Mouse (Mus musculus): ENCODE data around the gene Rag1. TPM values are rescaled to one million over a fixed set of nuclear protein-coding genes. Genes with fewer than 3 reads are reported as not detected.

Rag1 gene
- total and polyA plus RNA-seq, 3 experiments, result 0.01 to 0.22 TPM; not detected in 1

DNA sequence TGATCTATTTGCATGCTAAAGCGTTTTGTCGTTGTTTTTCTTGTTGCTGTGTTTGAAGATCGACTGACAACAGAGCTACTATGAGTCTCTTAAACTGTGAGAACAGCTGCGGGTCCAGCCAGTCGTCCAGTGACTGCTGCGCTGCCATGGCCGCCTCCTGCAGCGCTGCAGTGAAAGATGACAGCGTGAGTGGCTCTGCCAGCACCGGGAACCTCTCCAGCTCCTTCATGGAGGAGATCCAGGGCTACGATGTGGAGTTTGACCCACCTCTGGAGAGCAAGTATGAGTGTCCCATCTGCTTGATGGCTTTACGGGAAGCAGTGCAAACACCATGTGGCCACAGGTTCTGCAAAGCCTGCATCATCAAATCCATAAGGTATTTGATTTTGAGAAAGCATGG is 35.1 kb upstream of the Rag1 start:
- no peaks in the 10 kb centered on the region for H3K9me3 ChIP-seq (replicated peaks)
- TF ChIP-seq GATA1 (IDR thresholded peaks at IDR 0.05; ENCODE audit: borderline replicate concordance, low read length), result no peak
- TF ChIP-seq POLR2AphosphoS5 (IDR thresholded peaks at IDR 0.05; ENCODE audit: insufficient replicate concordance, low read depth, low read length), result no peak
- TF ChIP-seq GATA2 (IDR thresholded peaks at IDR 0.05; ENCODE audit: borderline replicate concordance, low read depth, low read length), result no peak
- TF ChIP-seq TAL1 (conservative IDR thresholded peaks at IDR 0.05; ENCODE audit: low read depth, low read length), result no peak
- TF ChIP-seq CTCF (IDR thresholded peaks at IDR 0.05; ENCODE audit: low read depth, low read length), result no peak
- ATAC-seq (ENCODE audit: extremely low read depth, insufficient number of reproducible peaks, low FRiP score, poor library complexity, severe bottlenecking) (no peak), DNase-seq (ENCODE audit: low spot score) (no peak)
- peaks cover 11% of the 10 kb centered on the region for H3K4me1 ChIP-seq (ENCODE audit: insufficient read depth, low read depth, low read length)
- H3K4me3 ChIP-seq (ENCODE audit: low read depth, low read length), result no peak overlapping the region
- H3K36me3 ChIP-seq (replicated peaks), result peaks cover 81% of the 10 kb centered on the region
- no peaks in the 10 kb centered on the region for H3K27me3 ChIP-seq (ENCODE audit: insufficient read depth, low read length)

- Histone ChIP-seq H3K36me3 (replicated peaks) (peaks cover 35% of the 10 kb centered on the region), H3K4me1 (ENCODE audit: insufficient read depth, low read depth, low read length) (peaks cover 23% of the 10 kb centered on the region), H3K4me3 (ENCODE audit: low read depth, low read length) (peak overlapping the region; percentile 99), H3K27me3 (ENCODE audit: insufficient read depth, low read length) (peaks cover 14% of the 10 kb centered on the region), H3K9me3 (replicated peaks) (no peaks in the 10 kb centered on the region)
- DNase-seq (ENCODE audit: low spot score) (peak; percentile 14), ATAC-seq (ENCODE audit: extremely low read depth, insufficient number of reproducible peaks, low FRiP score, poor library complexity, severe bottlenecking) (peak; percentile 18)
- TF ChIP-seq POLR2AphosphoS5 (IDR thresholded peaks at IDR 0.05; ENCODE audit: insufficient replicate concordance, low read depth, low read length), result no peak
- TF ChIP-seq TAL1 (conservative IDR thresholded peaks at IDR 0.05; ENCODE audit: low read depth, low read length), result no peak
- no peak for TF ChIP-seq CTCF (IDR thresholded peaks at IDR 0.05; ENCODE audit: low read depth, low read length)
- TF ChIP-seq GATA1 (IDR thresholded peaks at IDR 0.05; ENCODE audit: borderline replicate concordance, low read length), result no peak
- no peak for TF ChIP-seq GATA2 (IDR thresholded peaks at IDR 0.05; ENCODE audit: borderline replicate concordance, low read depth, low read length)
Observed at GRCm38 (mm10) chr2:101679164-101679784, 30.0 kb upstream of the Rag1 start.

DNA sequence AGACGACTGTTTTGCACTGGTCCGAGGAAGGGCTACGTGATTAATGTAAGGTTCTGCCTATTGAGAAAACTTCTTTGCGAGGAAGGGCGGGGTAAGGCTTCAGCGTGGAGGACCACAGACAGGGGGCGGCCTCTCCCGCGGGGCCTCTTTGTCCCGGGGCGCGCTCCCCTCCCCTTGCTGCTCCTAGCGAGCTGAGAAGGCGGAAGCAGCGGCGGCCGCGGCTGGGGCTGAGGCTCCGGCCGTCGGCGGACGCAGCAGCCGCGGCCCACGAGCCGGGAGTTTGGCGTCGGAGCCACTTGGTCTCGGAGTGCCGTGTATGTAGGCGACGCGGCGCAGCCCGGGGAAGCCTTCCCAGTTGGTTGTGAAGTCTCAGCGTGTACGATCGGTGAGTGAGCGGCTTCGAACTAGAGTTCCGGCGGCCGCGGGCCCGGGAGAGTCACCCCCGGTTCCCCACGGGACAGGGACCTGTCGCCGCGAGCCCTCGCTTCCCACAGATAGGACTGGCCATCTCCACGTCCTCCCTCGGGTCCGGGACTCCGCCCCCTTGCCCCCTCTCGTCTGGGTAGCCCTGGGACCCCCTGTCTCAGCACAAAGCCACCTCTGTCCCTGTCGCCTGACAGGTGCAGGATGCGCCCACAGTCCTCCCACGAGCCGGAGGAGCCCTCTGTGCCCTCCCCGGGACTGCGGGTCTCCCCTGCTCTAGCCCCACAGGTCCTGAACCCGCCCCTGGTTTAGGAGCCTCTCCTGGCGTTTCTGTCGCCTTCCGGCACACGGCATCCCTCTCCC is 29.1 kb upstream of the Rag1 start, which contains the start of gene Traf6:
TSS of gene Traf6 (plus strand) at position 194 of the 786 bp plus-strand sequence.
- TF ChIP-seq POLR2AphosphoS5 (IDR thresholded peaks at IDR 0.05; ENCODE audit: insufficient replicate concordance, low read depth, low read length) (no peak), GATA1 (IDR thresholded peaks at IDR 0.05; ENCODE audit: borderline replicate concordance, low read length) (no peak), CTCF (IDR thresholded peaks at IDR 0.05; ENCODE audit: low read depth, low read length) (no peak), TAL1 (conservative IDR thresholded peaks at IDR 0.05; ENCODE audit: low read depth, low read length) (no peak), GATA2 (IDR thresholded peaks at IDR 0.05; ENCODE audit: borderline replicate concordance, low read depth, low read length) (no peak)
- H3K4me3 ChIP-seq (ENCODE audit: low read depth, low read length), result peak within 1 kb of the TSS; percentile 99
- DNase-seq (ENCODE audit: low spot score), result peak; percentile 75

DNA sequence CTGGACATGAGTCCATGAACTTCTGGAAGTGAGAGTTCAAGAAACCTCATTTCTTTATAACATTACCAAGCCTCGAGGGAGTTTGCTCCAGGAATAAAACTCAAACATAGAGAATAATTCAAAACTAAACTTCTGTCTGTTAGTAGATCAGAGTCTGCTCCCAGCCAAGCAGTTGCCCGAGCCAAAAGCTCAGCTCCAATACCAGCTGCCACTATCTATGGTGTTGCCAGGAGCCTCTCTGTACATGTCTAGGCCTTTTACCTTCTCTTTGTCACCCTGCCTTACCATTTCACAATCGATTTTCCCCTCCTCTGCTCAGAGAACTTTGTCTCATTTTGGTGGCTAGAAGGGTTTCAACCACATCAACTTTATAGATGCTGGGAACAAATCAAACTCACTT is 24.2 kb upstream of the Rag1 start:
- no peak for ATAC-seq (ENCODE audit: extremely low read depth, insufficient number of reproducible peaks, low FRiP score, poor library complexity, severe bottlenecking)
- H3K36me3 ChIP-seq (replicated peaks), result no peaks in the 10 kb centered on the region
- H3K27me3 ChIP-seq (ENCODE audit: insufficient read depth, low read length), result peaks cover 23% of the 10 kb centered on the region
- TF ChIP-seq TAL1 (conservative IDR thresholded peaks at IDR 0.05; ENCODE audit: low read depth, low read length) (no peak), GATA2 (IDR thresholded peaks at IDR 0.05; ENCODE audit: borderline replicate concordance, low read depth, low read length) (no peak), GATA1 (IDR thresholded peaks at IDR 0.05; ENCODE audit: borderline replicate concordance, low read length) (no peak), POLR2AphosphoS5 (IDR thresholded peaks at IDR 0.05; ENCODE audit: insufficient replicate concordance, low read depth, low read length) (no peak), CTCF (IDR thresholded peaks at IDR 0.05; ENCODE audit: low read depth, low read length) (no peak)
- no peaks in the 10 kb centered on the region for H3K9me3 ChIP-seq (replicated peaks)
- H3K4me3 ChIP-seq (ENCODE audit: low read depth, low read length), result no peak overlapping the region
- no peak for DNase-seq (ENCODE audit: low spot score)
- peaks cover 11% of the 10 kb centered on the region for H3K4me1 ChIP-seq (ENCODE audit: insufficient read depth, low read depth, low read length)

More for the DNA sequence above, 29.1 kb upstream of the Rag1 start, which contains the start of gene Traf6:
- peaks cover 23% of the 10 kb centered on the region for H3K4me1 ChIP-seq (ENCODE audit: insufficient read depth, low read depth, low read length)
- peaks cover 26% of the 10 kb centered on the region for H3K36me3 ChIP-seq (replicated peaks)
- peak; percentile 97 for ATAC-seq (ENCODE audit: extremely low read depth, insufficient number of reproducible peaks, low FRiP score, poor library complexity, severe bottlenecking)
- H3K9me3 ChIP-seq (replicated peaks), result no peaks in the 10 kb centered on the region
- H3K27me3 ChIP-seq (ENCODE audit: insufficient read depth, low read length), result peaks cover 14% of the 10 kb centered on the region

- H3K4me1 ChIP-seq (ENCODE audit: insufficient read depth, low read depth, low read length), result peaks cover 7% of the 10 kb centered on the region
- ATAC-seq (ENCODE audit: extremely low read depth, insufficient number of reproducible peaks, low FRiP score, poor library complexity, severe bottlenecking) (peak; percentile 5; the same call in 1 of the 2 replicates), DNase-seq (ENCODE audit: low spot score) (no peak)
- H3K36me3 ChIP-seq (replicated peaks), result no peaks in the 10 kb centered on the region
- no peak overlapping the region for H3K4me3 ChIP-seq (ENCODE audit: low read depth, low read length)
- TF ChIP-seq GATA1 (IDR thresholded peaks at IDR 0.05; ENCODE audit: borderline replicate concordance, low read length), result no peak
- no peak for TF ChIP-seq GATA2 (IDR thresholded peaks at IDR 0.05; ENCODE audit: borderline replicate concordance, low read depth, low read length)
- no peak for TF ChIP-seq TAL1 (conservative IDR thresholded peaks at IDR 0.05; ENCODE audit: low read depth, low read length)
- TF ChIP-seq POLR2AphosphoS5 (IDR thresholded peaks at IDR 0.05; ENCODE audit: insufficient replicate concordance, low read depth, low read length), result no peak
- TF ChIP-seq CTCF (IDR thresholded peaks at IDR 0.05; ENCODE audit: low read depth, low read length), result no peak
- peaks cover 9% of the 10 kb centered on the region; the same call in 1 of the 2 replicates for H3K27me3 ChIP-seq (ENCODE audit: insufficient read depth, low read length)
- no peaks in the 10 kb centered on the region for H3K9me3 ChIP-seq (replicated peaks)
Observed at GRCm38 (mm10) chr2:101668751-101669150, 19.4 kb upstream of the Rag1 start.

DNA sequence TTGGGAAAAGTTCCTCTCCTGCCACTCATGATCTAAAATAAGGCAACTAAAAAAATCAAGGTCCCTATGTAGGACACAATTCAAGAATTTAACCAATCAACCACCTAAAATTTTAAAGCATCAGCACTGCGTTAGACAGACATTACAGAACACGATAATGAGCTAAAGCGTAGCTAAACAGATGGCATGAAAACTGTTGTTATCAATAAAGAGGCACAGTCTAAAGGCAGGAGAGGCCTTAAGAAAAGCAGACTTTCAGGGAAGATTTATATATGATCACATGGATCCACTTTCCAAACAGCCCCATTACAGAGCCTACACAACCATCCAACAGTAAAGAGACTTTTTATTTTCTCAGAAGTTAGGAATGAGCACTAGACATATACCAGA is 16.4 kb upstream of the Rag1 start:
- no peaks in the 10 kb centered on the region for H3K9me3 ChIP-seq (replicated peaks)
- no peak for DNase-seq (ENCODE audit: low spot score)
- H3K36me3 ChIP-seq (replicated peaks), result no peaks in the 10 kb centered on the region
- H3K4me1 ChIP-seq (ENCODE audit: insufficient read depth, low read depth, low read length), result peaks cover 7% of the 10 kb centered on the region
- no peak for ATAC-seq (ENCODE audit: extremely low read depth, insufficient number of reproducible peaks, low FRiP score, poor library complexity, severe bottlenecking)
- no peak for TF ChIP-seq CTCF (IDR thresholded peaks at IDR 0.05; ENCODE audit: low read depth, low read length)
- no peak overlapping the region for H3K4me3 ChIP-seq (ENCODE audit: low read depth, low read length)
- H3K27me3 ChIP-seq (ENCODE audit: insufficient read depth, low read length), result peaks cover 2% of the 10 kb centered on the region; the same call in 1 of the 2 replicates

Measured in G1E (cell line).